Mouse (Mus musculus) testis, adult 2 months (tissue): Measurements from ENCODE around the gene Map2k6.

ENCODE experiments used
- CTCF ChIP-seq: fragments of 200-500 bp; IDR thresholded peaks from 2 replicates; pipeline ENCODE4 v1.5.1; 2012; ENCODE audit warnings: low read depth, mild to moderate bottlenecking, inconsistent platforms, low read length, moderate library complexity; ENCODE audit not compliant: control insufficient read depth, insufficient read depth, insufficient replicate concordance
- POLR2A ChIP-seq: fragments of 200-500 bp; IDR thresholded peaks from 2 replicates; pipeline ENCODE4 v1.6.1; 2012; ENCODE audit warnings: low read depth, mild to moderate bottlenecking, inconsistent platforms, low read length, moderate library complexity; ENCODE audit not compliant: control insufficient read depth

DNA sequence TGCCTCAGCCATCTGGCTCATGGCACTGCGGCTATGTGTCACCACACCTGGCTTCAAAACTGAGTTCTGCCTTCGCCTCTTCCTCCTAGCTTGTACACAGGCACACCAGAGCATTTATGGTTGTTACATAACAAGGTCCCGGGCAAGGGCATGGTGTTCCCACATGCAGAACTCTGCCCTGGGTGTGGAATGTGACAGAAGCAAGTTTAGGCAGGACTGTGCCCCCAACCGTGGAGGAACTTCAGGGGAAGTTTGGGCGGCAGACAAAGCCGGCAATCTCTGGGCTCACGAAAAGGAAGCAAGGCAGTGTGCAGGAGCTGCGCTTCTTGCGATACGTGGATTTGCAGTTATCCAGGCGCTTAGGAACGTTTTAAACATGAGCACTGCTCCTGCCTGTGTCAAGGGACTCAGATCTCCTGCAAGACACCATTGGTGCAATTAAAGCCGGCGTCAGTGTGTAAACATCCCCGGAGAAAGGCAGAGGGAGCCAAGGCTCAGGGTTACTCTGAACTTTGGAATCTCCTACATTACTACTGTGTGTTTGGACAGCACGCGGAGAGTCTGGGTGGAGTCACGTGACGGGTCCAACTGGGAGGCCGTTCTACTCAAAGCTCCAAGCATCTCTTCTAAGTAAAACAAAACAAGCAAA is 19.1 kb upstream of the Map2k6 start:
- TF ChIP-seq CTCF (no peak), POLR2A (no peak)
